Mouse (Mus musculus) stomach, postnatal 0 days (tissue): ENCODE measurements around the gene Azin2.

Experiments used
- CTCF ChIP-seq: IDR thresholded peaks from 2 replicates; pipeline ENCODE4 v1.5.1; 2016; ENCODE audit warnings: antibody characterized with exemption, low read depth, mild to moderate bottlenecking, moderate library complexity
- EP300 ChIP-seq: optimal IDR thresholded peaks from 2 replicates; pipeline ENCODE3; 2016; ENCODE audit warnings: antibody characterized with exemption

- TF ChIP-seq CTCF (no peak), EP300 (no peak)
Measured at GRCm38 (mm10) chr4:128969607-128970416, 7.6 kb upstream of the Azin2 start.
